Mouse (Mus musculus): ENCODE data around the gene Slc12a7.

DNA sequence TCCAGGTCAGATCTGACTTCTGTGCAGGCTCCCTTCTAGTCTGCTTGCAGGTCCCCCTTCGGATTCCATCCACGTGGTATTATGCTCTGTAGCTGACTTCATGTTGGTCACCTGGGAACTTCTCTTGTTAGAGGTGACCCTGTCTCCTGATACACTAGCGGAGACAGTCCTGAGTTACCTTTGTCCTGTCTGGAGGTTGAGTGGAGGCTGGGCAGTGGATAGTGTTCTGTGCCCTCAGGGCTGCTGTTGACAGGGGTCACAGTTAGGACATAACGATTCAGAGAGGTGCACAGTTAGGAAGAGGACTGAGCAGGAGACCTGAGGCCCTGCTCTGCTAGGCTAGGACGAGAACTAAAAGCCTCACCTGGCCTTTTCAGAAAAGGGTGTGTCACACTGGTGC lies 34.9 kb downstream of the Slc12a7 start:
- no peak for TF ChIP-seq CTCF (IDR thresholded peaks at IDR 0.05; ENCODE audit: low read depth, low read length)
- no peak for TF ChIP-seq POLR2A (IDR thresholded peaks at IDR 0.05; ENCODE audit: insufficient read depth, low read length)

Data from ES-Bruce4 (cell line).